Mouse (Mus musculus) heart, adult 2 months (tissue): Measurements from ENCODE around the gene Pax7. TPM values are rescaled to one million over a fixed set of nuclear protein-coding genes. Genes with fewer than 3 reads are reported as not detected.

Source experiments
- DNase-seq, 2 experiments: peaks; one replicate each; pipeline ENCODE4 v3.0.0; 2021
- H3K27ac ChIP-seq: fragments of 200-600 bp; 2 replicates; pipeline ENCODE4 v1.8.1; 2022
- H3K27me3 ChIP-seq: fragments of 200-500 bp; 2 replicates; pipeline ENCODE4 v1.6.1; 2012; ENCODE audit warnings: mild to moderate bottlenecking, low read length, inconsistent platforms, mixed read lengths; ENCODE audit not compliant: control insufficient read depth, insufficient read depth
- H3K36me3 ChIP-seq: fragments of 200-500 bp; 2 replicates; pipeline ENCODE4 v1.6.1; 2012; ENCODE audit warnings: low read length, inconsistent platforms; ENCODE audit not compliant: control insufficient read depth, insufficient read depth
- H3K4me1 ChIP-seq: fragments of 200-500 bp; 2 replicates; pipeline ENCODE4 v1.6.1; 2011; ENCODE audit warnings: low read length; ENCODE audit not compliant: control insufficient read depth, insufficient read depth
- H3K4me3 ChIP-seq: fragments of 200-600 bp; 2 replicates; pipeline ENCODE4 v1.8.1; 2022
- H3K79me2 ChIP-seq: fragments of 200-500 bp; replicated peaks from 2 replicates; pipeline ENCODE4 v1.6.1; 2012; ENCODE audit warnings: mild to moderate bottlenecking, inconsistent platforms, low read length, moderate library complexity, mixed read lengths; ENCODE audit not compliant: control insufficient read depth, insufficient read depth
- H3K9ac ChIP-seq: fragments of 200-500 bp; 2 replicates; pipeline ENCODE4 v1.6.1; 2012; ENCODE audit warnings: low read depth, mild to moderate bottlenecking, control low read depth, inconsistent platforms, low read length, mixed read lengths
- CTCF ChIP-seq: fragments of 200-600 bp; IDR thresholded peaks from 2 replicates; pipeline ENCODE4 v1.8.1; 2022; ENCODE audit warnings: antibody characterized with exemption, mild to moderate bottlenecking, moderate library complexity
- EP300 ChIP-seq: fragments of 200-500 bp; IDR thresholded peaks from 2 replicates; pipeline ENCODE4 v1.6.1; 2011; ENCODE audit warnings: low read depth, low read length, control low read depth; ENCODE audit not compliant: insufficient read depth
- POLR2A ChIP-seq: fragments of 200-500 bp; IDR thresholded peaks from 2 replicates; pipeline ENCODE4 v1.6.1; 2011; ENCODE audit warnings: mild to moderate bottlenecking, low read depth, low read length, control low read depth; ENCODE audit not compliant: insufficient read depth
- WGBS: fragments of 180-500 bp; shearing (Covaris S2); methylation state at CpG from one replicate; pipeline ENCODE4 v1.1.7; 2018; 5-methylcytosine and 5-hydroxymethylcytosine counted together
- intact Hi-C: fragments of 180-260 bp; cut with DNase I; formaldehyde crosslinking; loops from one replicate; pipeline ENCODE4 v1.15.1; 2025
- polyA plus RNA-seq: library from polyadenylated mRNA; depleted of rRNA; stranded (reverse); fragments of >200 nt; gene quantifications from 2 replicates; pipeline ENCODE4 v1.2.3, GENCODE M21; 2012
- total RNA-seq, 2 experiments: library from RNA; stranded (reverse); gene quantifications; 2 replicates each; pipeline ENCODE4 v1.2.3; 2021

The Pax7 gene
- total and polyA plus RNA-seq, 3 experiments, result not detected

DNA sequence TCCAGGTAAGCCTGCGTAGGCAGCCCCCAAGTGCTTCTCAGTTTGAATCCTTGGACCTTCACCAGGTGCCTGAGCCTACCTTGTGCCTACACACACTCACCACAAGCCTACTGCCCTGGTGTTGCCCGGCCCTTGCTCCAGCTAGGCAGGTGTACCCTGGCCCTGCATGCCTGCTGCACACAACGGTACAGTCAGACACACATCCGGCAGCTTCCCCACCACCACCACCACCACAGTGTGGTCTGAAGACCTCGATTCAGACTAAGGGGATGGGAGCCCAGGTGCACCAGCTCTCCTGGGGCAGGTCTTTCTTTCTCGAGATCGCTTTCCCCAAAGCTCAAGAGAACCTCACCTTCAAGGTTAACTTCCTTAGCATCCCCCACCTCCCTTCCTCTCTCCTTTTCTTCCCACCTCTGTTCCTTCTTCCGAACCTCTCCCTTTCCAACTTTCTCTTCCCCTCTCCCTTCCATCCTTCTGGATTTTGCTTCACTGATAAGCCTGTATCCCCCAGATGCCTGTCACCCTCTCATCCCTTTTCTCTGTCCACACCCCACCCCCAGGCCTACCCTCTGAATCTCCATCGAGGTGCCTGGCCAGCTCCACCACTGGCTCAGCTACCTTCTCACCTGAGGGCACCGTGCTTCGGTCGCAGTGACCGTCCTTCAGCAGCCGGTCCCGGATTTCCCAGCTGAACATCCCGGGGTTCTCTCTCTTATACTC lies 4.3 kb downstream of the Pax7 start:
- WGBS, result 3% methylated on average over 16 of the region's 16 CpGs
- no peaks in the 10 kb centered on the region for H3K4me1 ChIP-seq
- no peaks in the 10 kb centered on the region for H3K79me2 ChIP-seq
- H3K4me3 ChIP-seq, result no peak overlapping the region
- no peaks in the 10 kb centered on the region for H3K36me3 ChIP-seq
- peaks cover 14% of the 10 kb centered on the region for H3K27me3 ChIP-seq
- DNase-seq, result no peak
- TF ChIP-seq CTCF (no peak), POLR2A (no peak), EP300 (no peak)
- no peak overlapping the region for H3K27ac ChIP-seq
- H3K9ac ChIP-seq, result no peak overlapping the region
- intact Hi-C loops, result no loop called here

DNA sequence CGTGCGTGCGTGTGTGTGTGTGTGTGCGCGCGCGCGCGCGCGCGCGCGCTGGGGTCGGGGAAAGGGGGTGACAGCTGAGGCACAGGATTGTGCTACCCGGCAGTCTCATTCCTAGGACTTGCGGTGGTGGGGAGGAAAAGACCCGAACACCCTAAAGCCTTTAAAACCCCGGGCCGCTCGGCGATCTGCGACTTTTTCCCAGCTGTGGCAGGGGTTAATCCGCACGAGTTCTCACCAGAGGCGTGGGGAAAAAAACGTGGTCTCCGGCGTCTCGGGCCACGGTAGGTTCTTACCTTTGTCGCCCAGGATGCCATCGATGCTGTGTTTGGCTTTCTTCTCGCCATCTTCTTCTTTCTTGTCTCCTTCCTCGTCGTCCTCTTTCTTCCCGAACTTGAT lies 5.0 kb downstream of the Pax7 start:
- 2% methylated on average over 37 of the region's 37 CpGs for WGBS
- TF ChIP-seq CTCF, result no peak
- no peak for TF ChIP-seq POLR2A
- no peak for TF ChIP-seq EP300
- intact Hi-C loops, result no loop called here

DNA sequence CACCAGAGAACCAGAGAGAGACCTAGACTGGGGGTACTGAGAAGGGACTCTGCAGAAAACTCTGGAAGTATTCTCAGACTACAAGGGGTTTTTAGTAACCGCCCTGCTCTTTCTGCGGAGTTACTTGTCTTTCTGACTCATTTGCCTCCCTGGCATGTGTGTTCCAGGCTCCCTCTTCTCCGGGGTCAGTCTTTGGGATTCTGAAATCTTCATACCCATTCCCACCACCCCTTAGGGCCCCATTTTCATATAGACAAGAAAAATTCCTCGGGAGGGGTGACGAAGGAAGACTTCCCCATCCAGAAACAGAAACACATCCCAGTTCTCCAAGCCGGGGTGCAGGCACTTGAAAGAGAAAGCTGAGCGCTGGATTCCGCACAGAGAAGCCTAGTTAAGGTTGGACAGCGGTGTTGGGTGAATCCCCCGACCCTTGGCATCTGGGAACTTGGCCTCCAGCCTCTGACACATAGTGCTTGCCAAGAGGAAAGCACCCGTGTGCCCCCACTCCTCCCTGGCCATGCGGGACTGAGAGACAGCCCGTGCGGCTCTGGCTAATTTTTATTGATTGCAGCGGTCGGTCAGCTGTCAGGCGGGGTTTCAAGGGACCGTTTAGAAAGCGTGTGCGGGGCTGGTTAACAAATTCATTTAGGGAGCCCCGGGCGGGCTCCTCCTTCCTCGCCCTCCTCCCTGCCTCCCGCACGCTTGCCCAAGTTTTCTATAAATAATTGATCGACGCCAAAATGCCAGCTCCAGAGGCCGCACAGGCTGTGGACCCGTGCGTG lies 5.6 kb downstream of the Pax7 start:
- peaks cover 16% of the 10 kb centered on the region for H3K27me3 ChIP-seq
- intact Hi-C loops, result no loop called here
- H3K36me3 ChIP-seq, result no peaks in the 10 kb centered on the region
- no peak overlapping the region for H3K27ac ChIP-seq
- no peak overlapping the region for H3K9ac ChIP-seq
- H3K4me1 ChIP-seq, result no peaks in the 10 kb centered on the region
- WGBS, result 3% methylated on average over 30 of the region's 30 CpGs
- no peak for DNase-seq
- no peak for TF ChIP-seq EP300
- no peak for TF ChIP-seq CTCF
- no peak for TF ChIP-seq POLR2A
- no peaks in the 10 kb centered on the region for H3K79me2 ChIP-seq
- H3K4me3 ChIP-seq, result no peak overlapping the region

More for the DNA sequence above, 5.0 kb downstream of the Pax7 start:
- DNase-seq, result no peak
- Histone ChIP-seq H3K27me3 (peaks cover 17% of the 10 kb centered on the region), H3K27ac (no peak overlapping the region), H3K4me1 (no peaks in the 10 kb centered on the region), H3K79me2 (no peaks in the 10 kb centered on the region), H3K9ac (no peak overlapping the region), H3K4me3 (no peak overlapping the region), H3K36me3 (no peaks in the 10 kb centered on the region)

DNA sequence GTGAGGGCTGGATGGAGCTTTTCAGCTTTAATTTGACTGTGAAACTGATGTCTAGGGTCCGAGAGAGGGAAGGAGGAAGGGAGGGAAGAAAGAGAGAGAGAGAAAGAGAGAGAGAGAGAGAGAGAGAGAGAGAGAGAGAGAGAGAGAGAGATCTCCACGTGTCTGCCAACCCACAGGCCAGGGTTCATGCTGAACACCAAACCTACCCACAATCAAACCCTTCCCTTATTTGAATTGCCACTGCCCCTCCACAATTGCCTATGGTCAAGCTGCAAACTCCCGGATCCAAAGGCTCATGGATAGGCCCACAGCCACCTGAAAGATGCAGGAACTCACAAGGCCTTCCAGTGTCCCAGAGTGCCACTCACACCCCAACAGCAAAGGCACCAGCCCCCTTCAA lies 7.1 kb downstream of the Pax7 start:
- no peak overlapping the region for H3K27ac ChIP-seq
- no peak overlapping the region for H3K4me3 ChIP-seq
- H3K9ac ChIP-seq, result no peak overlapping the region
- no peak for TF ChIP-seq EP300
- TF ChIP-seq CTCF, result no peak
- TF ChIP-seq POLR2A, result no peak
- H3K27me3 ChIP-seq, result peaks cover 21% of the 10 kb centered on the region
- H3K79me2 ChIP-seq, result no peaks in the 10 kb centered on the region
- H3K36me3 ChIP-seq, result no peaks in the 10 kb centered on the region
- 3% methylated on average over 3 of the region's 3 CpGs for WGBS
- intact Hi-C loops, result no loop called here
- no peaks in the 10 kb centered on the region for H3K4me1 ChIP-seq
- DNase-seq, result no peak

DNA sequence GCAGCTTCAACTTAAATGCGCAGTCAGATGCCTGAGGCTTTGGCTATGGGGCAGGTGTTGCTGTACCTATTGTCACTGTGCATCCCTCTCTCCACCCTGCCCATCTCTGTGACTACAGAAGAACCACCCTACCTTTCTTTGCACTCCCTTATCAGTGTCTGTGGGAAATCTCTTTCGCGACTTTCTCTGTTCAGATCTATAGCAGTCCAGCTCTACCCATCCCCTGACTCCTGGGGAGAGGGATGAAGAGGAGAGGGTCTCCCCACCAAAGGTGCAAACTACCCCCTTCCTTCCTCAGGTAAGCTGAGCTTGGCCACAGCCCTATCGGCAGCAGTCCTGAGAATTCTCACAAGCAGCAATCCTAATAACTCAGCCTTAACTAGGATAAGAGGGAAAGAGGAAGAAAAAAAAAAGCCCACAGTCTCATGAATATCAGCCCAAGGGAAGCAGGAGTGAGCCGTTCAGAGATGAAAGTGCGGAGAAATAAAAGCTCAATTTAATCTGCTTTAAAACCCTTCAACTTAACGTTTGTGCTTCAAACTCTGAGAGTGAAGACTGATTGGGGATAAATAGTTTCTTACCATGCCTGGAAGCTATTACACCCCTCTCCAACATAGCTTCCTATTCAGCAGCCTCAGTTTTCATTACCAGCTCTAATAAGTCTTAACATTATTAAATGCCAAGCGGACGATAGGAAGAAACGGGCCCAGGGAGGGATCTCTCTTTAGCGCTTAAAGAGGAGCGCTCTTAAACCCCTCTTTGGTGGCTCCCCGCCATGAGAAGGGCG lies 7.8 kb downstream of the Pax7 start:
- WGBS, result 4% methylated on average over 14 of the region's 14 CpGs
- intact Hi-C loops, result no loop called here
- Histone ChIP-seq H3K9ac (no peak overlapping the region), H3K4me3 (no peak overlapping the region), H3K27me3 (peaks cover 24% of the 10 kb centered on the region), H3K79me2 (no peaks in the 10 kb centered on the region), H3K27ac (no peak overlapping the region), H3K4me1 (no peaks in the 10 kb centered on the region), H3K36me3 (no peaks in the 10 kb centered on the region)
- DNase-seq, result no peak
- TF ChIP-seq CTCF (no peak), EP300 (no peak), POLR2A (no peak)
